Mouse (Mus musculus) stomach, adult 2 months (tissue): ENCODE measurements around the gene Hsfy2. TPM values are rescaled to one million over a fixed set of nuclear protein-coding genes. Genes with fewer than 3 reads are reported as not detected.

Source experiments
- polyA plus RNA-seq: library from polyadenylated mRNA; depleted of rRNA; stranded (reverse); fragments of >200 nt; gene quantifications from 2 replicates; pipeline ENCODE4 v1.2.3, GENCODE M21; 2012; rRNA removed

Hsfy2 gene
- not detected in 2 replicates for polyA plus RNA-seq

GRCm38 (mm10) chr1:56637335-56637734, at the start of gene Hsfy2:
Gene Hsfy2 (minus strand): TSS chr1:56637435.

